Mouse (Mus musculus) midbrain, embryonic 11.5 days (tissue): Measurements from ENCODE around the gene Rwdd2a. TPM values are rescaled to one million over a fixed set of nuclear protein-coding genes. Genes with fewer than 3 reads are reported as not detected.

ENCODE experiments used
- ATAC-seq: fragments of 200-750 bp; cut with Nextera tagmentation; 2 replicates; pipeline ENCODE4 v1.8.0; 2017; ENCODE audit warnings: moderate TSS enrichment, moderate library complexity; ENCODE audit not compliant: low FRiP score
- DNase-seq: peaks from one replicate; pipeline ENCODE4 v3.0.0; 2015; ENCODE audit warnings: low spot score; ENCODE audit errors: missing footprints
- H3K27ac ChIP-seq: fragments of 300-500 bp; sonication (generic); 2 replicates; pipeline ENCODE4 v1.5.1; 2014; ENCODE audit warnings: low read depth, low read length
- H3K27me3 ChIP-seq: fragments of 300-500 bp; sonication (generic); 2 replicates; pipeline ENCODE4 v1.6.1; 2014; ENCODE audit warnings: mild to moderate bottlenecking, low read length, moderate library complexity, mixed read lengths; ENCODE audit not compliant: control insufficient read depth, insufficient read depth
- H3K36me3 ChIP-seq: fragments of 300-500 bp; sonication (generic); 2 replicates; pipeline ENCODE4 v1.6.1; 2014; ENCODE audit warnings: mild to moderate bottlenecking, low read length, moderate library complexity, mixed read lengths; ENCODE audit not compliant: control insufficient read depth, insufficient read depth
- H3K4me1 ChIP-seq: fragments of 300-500 bp; sonication (generic); 2 replicates; pipeline ENCODE4 v1.6.1; 2014; ENCODE audit warnings: low read length; ENCODE audit not compliant: control insufficient read depth, insufficient read depth
- H3K4me2 ChIP-seq: fragments of 300-500 bp; sonication (generic); 2 replicates; pipeline ENCODE4 v1.6.1; 2014; ENCODE audit warnings: mild to moderate bottlenecking, moderate library complexity
- H3K4me3 ChIP-seq: fragments of 300-500 bp; sonication (generic); 2 replicates; pipeline ENCODE4 v1.5.1; 2014; ENCODE audit warnings: low read depth, low read length
- H3K9ac ChIP-seq: fragments of 300-500 bp; sonication (generic); 2 replicates; pipeline ENCODE4 v1.6.1; 2014; ENCODE audit warnings: low read length
- H3K9me3 ChIP-seq: fragments of 300-500 bp; sonication (generic); 2 replicates; pipeline ENCODE4 v1.6.1; 2016; ENCODE audit warnings: low read length; ENCODE audit not compliant: control insufficient read depth
- WGBS: fragments of 180-500 bp; shearing (Covaris S2); extraction: QIAGEN DNeasy Blood & Tissue Kit; methylation state at CpG from one replicate; pipeline ENCODE4 v1.1.7; 2014; 5-methylcytosine and 5-hydroxymethylcytosine counted together
- polyA plus RNA-seq: library from polyadenylated mRNA; unstranded; fragments of >200 nt; fragmentation: Nextera tagmentation; extraction: Ambion mirVana; gene quantifications from 2 replicates; pipeline ENCODE4 v1.2.1, GENCODE M21; 2014

Rwdd2a gene
- polyA plus RNA-seq, 1 experiment from 2014 or later = 5.2 TPM

- H3K4me3 ChIP-seq = no peak overlapping the region
- DNase-seq (no peak), ATAC-seq (no peak)
- H3K36me3 ChIP-seq = no peaks in the 10 kb centered on the region
- no peak overlapping the region for H3K4me2 ChIP-seq
- no peaks in the 10 kb centered on the region for H3K4me1 ChIP-seq
- H3K27ac ChIP-seq = no peak overlapping the region
- H3K9me3 ChIP-seq = no peaks in the 10 kb centered on the region
- H3K27me3 ChIP-seq = no peaks in the 10 kb centered on the region
- no peak overlapping the region for H3K9ac ChIP-seq
- WGBS = 95% methylated on average over 4 of the region's 4 CpGs
Measured at GRCm38 (mm10) chr9:86612091-86612490, 40.3 kb downstream of the Rwdd2a start.

DNA sequence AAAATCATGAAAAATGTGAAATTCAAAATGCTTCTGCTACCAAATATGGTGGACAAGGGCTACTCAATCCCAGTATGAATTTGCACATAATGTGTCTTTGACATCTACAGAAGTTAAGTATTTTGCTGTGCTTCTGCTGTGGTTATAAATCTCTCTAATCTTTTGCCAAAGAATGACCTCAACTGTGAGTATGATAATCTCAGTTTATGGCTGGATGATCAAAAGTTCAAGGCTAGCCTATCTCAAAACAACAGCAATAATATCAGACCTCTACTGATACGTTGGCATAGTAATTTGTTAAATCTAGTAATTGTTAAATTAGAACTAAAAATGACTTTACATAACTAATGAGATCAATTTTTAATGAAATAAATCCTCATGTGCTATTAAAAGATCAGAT lies 44.0 kb downstream of the Rwdd2a start:
- 76% methylated on average over 1 of the region's 1 CpGs for WGBS
- DNase-seq = no peak

GRCm38 (mm10) chr9:86617837-86618492 lies 46.2 kb downstream of the Rwdd2a start:
- ATAC-seq (no peak), DNase-seq (no peak)
- H3K27me3 ChIP-seq = no peaks in the 10 kb centered on the region
- no peak overlapping the region for H3K4me2 ChIP-seq
- no peak overlapping the region for H3K27ac ChIP-seq
- WGBS = 78% methylated on average over 7 of the region's 7 CpGs
- H3K9ac ChIP-seq = no peak overlapping the region
- H3K4me1 ChIP-seq = no peaks in the 10 kb centered on the region
- H3K9me3 ChIP-seq = no peaks in the 10 kb centered on the region
- no peak overlapping the region for H3K4me3 ChIP-seq
- no peaks in the 10 kb centered on the region for H3K36me3 ChIP-seq

More for the DNA sequence above, 44.0 kb downstream of the Rwdd2a start:
- Histone ChIP-seq H3K4me3 (no peak overlapping the region), H3K4me1 (no peaks in the 10 kb centered on the region), H3K9ac (no peak overlapping the region), H3K27me3 (no peaks in the 10 kb centered on the region), H3K36me3 (no peaks in the 10 kb centered on the region), H3K27ac (no peak overlapping the region), H3K4me2 (no peak overlapping the region), H3K9me3 (no peaks in the 10 kb centered on the region)
- ATAC-seq = no peak

DNA sequence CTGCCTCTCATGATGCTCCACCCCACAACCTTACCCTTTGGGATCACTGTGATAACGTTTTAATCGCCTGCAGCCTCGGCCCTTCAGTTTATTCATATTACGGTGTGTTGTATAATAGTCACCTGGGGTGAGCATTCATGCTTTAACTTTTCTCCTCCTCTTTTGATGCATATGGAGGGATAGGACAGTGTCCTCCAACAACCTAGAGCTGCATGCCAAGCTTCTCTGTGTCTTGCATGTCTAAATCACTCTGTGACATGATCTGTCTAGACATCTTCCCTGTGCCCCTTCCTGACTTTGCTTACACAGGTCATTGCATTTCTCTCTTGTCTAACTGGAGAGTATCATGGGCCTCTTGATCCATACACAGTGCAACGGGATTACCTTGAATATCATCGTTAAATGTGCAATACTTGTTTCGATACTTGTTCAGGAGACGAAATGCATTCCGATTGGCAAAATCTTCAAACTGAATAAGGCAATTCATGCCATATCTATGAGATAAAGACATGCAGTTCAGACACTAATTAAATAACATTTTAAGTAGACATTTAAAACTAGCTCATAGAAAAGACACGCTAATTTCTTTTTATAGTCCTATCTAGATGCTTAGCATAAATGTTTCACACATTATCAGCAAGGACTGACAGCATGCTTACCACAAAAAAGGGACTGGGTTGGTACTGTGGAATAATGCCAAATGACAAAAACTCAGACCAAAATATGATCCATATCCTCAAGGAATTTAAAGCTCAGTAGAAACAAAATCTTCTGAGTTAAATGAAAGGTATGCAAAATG lies 47.7 kb downstream of the Rwdd2a start:
- Histone ChIP-seq H3K4me1 (no peaks in the 10 kb centered on the region), H3K9me3 (no peaks in the 10 kb centered on the region), H3K36me3 (no peaks in the 10 kb centered on the region), H3K9ac (no peak overlapping the region), H3K27ac (no peak overlapping the region), H3K4me2 (no peak overlapping the region), H3K27me3 (no peaks in the 10 kb centered on the region), H3K4me3 (no peak overlapping the region)
- ATAC-seq = no peak
- DNase-seq = no peak
- WGBS = 75% methylated on average over 10 of the region's 10 CpGs

DNA sequence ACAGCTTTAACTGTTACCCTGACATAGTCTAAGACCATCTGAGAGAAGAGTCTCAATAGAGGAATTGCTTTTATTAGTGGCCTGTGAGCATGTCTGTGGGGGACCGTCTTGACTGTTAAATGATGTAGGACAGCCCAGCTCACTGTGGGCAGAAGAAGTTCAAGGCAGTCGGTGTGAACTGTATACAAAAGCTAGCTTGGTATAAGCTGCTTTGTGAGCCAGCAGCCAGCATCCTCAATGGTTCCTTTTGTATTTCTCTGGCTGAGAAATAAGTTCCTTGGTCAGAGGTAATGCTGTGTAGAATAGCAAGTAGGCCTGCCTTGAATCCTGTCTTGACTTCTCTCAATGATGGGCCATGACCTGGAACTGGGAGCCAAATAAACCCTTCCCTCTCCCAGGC lies 50.3 kb downstream of the Rwdd2a start:
- no peak overlapping the region for H3K9ac ChIP-seq
- H3K4me2 ChIP-seq = no peak overlapping the region
- H3K27me3 ChIP-seq = no peaks in the 10 kb centered on the region
- WGBS = 38% methylated on average over 2 of the region's 2 CpGs
- H3K4me3 ChIP-seq = no peak overlapping the region
- no peaks in the 10 kb centered on the region for H3K4me1 ChIP-seq
- no peaks in the 10 kb centered on the region for H3K36me3 ChIP-seq
- peak; percentile 50; the same call in 1 of the 2 replicates for ATAC-seq
- no peaks in the 10 kb centered on the region for H3K9me3 ChIP-seq
- DNase-seq = no peak
- H3K27ac ChIP-seq = no peak overlapping the region

DNA sequence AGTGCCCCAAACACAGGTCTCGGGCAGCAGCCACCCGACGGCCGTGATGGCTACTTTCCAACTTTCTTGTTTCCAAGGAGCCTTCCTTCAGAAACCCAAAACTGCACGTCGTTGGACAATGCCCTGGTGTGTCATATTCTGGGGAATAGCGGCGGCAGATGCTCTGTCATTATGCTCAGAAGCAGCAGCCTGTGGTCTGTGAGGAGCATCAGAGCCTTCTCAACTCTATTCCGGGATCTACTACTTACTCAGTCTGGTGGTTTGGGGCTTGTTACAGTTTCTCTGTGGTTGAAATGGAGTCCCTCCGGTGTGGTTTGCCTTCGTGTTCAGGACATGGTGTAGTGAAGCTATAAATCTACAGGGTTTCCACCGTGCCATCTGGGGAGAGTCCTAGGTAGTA lies 52.2 kb downstream of the Rwdd2a start:
- Histone ChIP-seq H3K27ac (no peak overlapping the region), H3K9ac (no peak overlapping the region), H3K36me3 (no peaks in the 10 kb centered on the region), H3K27me3 (no peaks in the 10 kb centered on the region), H3K4me1 (no peaks in the 10 kb centered on the region), H3K4me3 (no peak overlapping the region), H3K9me3 (no peaks in the 10 kb centered on the region), H3K4me2 (no peak overlapping the region)
- 91% methylated on average over 12 of the region's 12 CpGs for WGBS
- no peak for ATAC-seq
- DNase-seq = no peak

Other genes starting within 250 kb of the Rwdd2a start
- 6.3 and 9.6 TPM in 2 replicates for gene Ube2cbp, start 107.0 kb upstream of the Rwdd2a start, polyA plus RNA-seq
- gene Dop1a, start 104.8 kb upstream of the Rwdd2a start, polyA plus RNA-seq = 14.5 and 15.3 TPM in 2 replicates
- 34.8 and 38.1 TPM in 2 replicates for gene Pgm3, start 149 bp upstream of the Rwdd2a start, polyA plus RNA-seq
- 14.3 and 16.1 TPM in 2 replicates for gene Me1, start 124.0 kb downstream of the Rwdd2a start, polyA plus RNA-seq
- gene Prss35, start 171.7 kb downstream of the Rwdd2a start, polyA plus RNA-seq = 1.4 and 1.9 TPM in 2 replicates